Mouse (Mus musculus) ovary, postnatal 10 days (tissue): ENCODE measurements at regions not wholly inside any gene's neighbourhood (a gene's known extent, or its start where the extent isn't known, plus 50 kb on each side); places are given as distances from the start of the nearest gene placed in this dataset.

ENCODE experiments used
- DNase-seq: peaks from one replicate; pipeline ENCODE4 v3.0.0; 2022; ENCODE audit warnings: low spot score

- DNase-seq, result no peak
Measured at GRCm38 (mm10) chr15:97502056-97502455, 203.6 kb downstream of the Rpap3 start.

- DNase-seq, result no peak
Measured at GRCm38 (mm10) chr15:97501420-97501819, 204.2 kb downstream of the Rpap3 start.

GRCm38 (mm10) chr15:97499821-97500385 is 205.7 kb downstream of the Rpap3 start:
- DNase-seq, result no peak

- DNase-seq, result no peak
Measured at GRCm38 (mm10) chr15:97499240-97499639, 206.4 kb downstream of the Rpap3 start.

DNA sequence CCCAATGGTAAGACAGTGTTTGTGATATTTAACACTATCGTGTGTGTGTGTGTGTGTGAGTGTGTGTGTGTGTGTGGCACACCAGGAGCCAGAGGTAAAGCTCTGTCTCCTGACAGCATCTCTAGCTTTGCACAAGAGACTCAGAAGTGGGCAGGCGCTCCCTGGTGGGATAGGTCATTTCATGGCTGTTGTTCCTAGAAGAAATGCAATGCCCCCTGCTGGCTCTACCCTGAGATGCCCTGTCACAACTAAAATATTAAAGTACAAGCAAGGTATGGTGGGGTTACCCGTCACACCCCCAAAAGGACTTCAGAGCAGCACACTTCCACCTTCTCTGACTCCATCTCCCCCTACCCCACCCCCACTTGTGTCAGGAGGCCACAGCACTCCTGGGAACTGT is 207.2 kb downstream of the Rpap3 start:
- DNase-seq, result no peak

GRCm38 (mm10) chr15:97496026-97496425 is 209.6 kb downstream of the Rpap3 start:
- DNase-seq, result no peak

DNA sequence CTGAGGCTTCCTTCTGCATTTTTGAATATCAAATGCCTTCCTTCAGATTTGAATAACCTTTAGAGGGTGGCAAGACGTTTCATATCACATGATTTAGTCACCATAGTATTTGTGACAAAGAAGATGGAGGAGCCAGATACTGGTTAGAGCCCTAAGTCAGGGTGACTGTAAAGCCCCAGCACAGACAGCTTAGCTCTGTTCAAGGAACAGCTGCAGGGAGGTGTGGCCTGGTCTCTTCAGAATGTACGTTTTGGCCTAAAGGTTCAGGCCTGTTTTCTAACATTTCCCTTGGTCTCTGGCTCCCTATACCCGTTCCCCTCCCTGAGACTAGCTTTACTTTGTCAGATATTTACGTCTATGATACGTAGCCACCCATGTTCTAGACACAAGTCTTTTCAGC is 212.3 kb downstream of the Rpap3 start:
- no peak for DNase-seq

GRCm38 (mm10) chr15:97491796-97492195 is 213.8 kb downstream of the Rpap3 start:
- no peak for DNase-seq

DNA sequence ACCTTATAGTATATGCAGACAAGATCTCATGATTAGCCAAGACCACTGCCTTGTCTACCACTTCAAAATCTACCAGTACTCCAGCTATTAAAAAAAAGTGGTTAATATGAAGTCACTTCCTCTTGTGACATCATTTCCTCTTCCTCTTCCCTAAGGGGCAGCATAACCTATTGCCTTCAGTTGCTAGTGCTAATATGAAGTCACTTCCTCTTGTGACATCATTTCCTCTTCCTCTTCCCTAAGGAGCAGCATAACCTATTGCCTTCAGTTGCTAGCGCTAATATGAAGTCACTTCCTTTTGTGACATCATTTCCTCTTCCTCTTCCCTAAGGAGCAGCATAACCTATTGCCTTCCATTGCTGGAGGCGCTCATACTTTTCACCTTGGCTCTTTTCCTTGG is 218.2 kb downstream of the Rpap3 start:
- DNase-seq, result no peak

- no peak for DNase-seq
Measured at GRCm38 (mm10) chr15:97471986-97472779, 225.1 kb upstream of the Amigo2 start.

GRCm38 (mm10) chr15:97471476-97471875 is 224.4 kb upstream of the Amigo2 start:
- DNase-seq, result no peak

- DNase-seq, result no peak
Measured at GRCm38 (mm10) chr15:97469684-97470344, 222.7 kb upstream of the Amigo2 start.

- no peak for DNase-seq
Measured at GRCm38 (mm10) chr15:97468732-97469683, 221.9 kb upstream of the Amigo2 start.

DNA sequence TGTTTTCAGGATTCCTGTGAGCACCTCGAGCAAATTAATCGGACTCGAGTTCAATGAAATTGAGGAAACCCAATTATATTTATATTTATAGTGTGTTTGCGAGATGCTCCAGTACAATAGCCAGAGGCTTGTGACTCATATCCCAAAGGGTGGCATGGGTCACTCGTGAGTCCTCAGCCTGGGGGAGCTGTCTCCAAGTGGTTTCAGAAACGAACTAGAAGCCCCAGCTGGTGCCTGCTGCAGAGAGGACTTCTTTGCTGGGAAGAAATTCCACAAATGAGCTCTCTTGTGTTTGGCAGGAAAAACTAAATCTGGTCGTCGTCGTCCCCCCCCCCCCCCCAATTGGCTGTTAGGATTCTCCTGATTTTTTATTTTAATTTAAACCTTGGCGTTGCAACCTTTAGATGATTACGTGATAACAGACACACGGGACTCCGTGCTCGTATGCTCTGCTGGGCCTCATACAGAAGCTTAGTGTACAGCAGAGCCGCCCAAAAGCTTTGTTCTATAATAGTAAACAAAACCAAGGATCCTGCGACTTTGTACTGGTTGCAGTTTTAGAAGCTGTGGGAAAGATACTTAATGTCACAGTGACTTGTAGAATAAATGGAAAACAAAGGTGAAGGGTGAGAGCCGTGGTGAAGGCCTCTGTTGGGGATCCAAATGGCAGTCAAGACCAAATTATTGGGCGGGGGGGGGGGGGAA is 220.8 kb upstream of the Amigo2 start:
- no peak for DNase-seq

GRCm38 (mm10) chr15:97466906-97467465 is 219.9 kb upstream of the Amigo2 start:
- no peak for DNase-seq

- DNase-seq, result no peak
Measured at GRCm38 (mm10) chr15:97466110-97466509, 219.0 kb upstream of the Amigo2 start.

DNA sequence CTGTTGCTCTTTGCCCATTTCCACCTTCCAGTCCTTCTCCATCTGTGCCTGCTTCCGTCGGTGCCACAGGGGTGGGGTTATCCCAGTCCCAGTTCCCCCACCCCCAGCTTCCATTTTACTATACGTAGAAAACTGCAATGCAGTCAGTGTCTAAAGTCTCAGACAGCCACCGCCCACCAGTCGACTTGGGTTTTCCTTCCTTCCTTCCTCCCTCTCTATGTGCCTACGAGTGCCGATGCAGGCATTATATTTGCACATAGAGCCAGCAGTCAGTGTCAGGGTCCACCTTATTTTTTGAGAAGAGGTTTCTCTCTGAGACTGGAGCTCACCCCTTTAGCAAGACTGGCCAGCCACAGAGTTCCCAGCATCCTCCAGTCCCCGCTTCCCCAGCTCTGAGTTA is 218.3 kb upstream of the Amigo2 start:
- no peak for DNase-seq

DNA sequence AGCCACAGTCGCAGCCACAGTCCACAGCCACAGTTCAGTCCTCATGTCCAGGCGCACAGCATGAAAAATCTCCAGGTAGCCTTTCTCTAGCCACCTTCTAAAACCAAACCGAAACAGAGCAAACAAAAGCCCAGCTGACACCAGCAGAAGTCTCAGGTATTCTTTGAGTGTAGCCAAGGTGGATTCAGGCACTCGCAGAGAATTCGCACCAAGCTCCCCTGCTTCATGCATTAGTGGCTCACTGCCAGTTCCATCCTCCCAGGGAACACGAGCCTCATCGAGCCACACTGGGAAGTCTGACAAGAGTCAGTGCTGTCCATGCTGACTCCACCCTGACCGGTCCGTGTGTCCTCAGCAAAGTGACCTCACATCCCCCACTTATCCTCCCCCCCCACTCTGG is 217.7 kb upstream of the Amigo2 start:
- no peak for DNase-seq

- DNase-seq, result no peak
Measured at GRCm38 (mm10) chr15:97462587-97462986, 215.5 kb upstream of the Amigo2 start.

GRCm38 (mm10) chr15:97462006-97462405 is 214.9 kb upstream of the Amigo2 start:
- DNase-seq, result no peak

- DNase-seq, result no peak
Measured at GRCm38 (mm10) chr15:97461060-97461459, 214.0 kb upstream of the Amigo2 start.
